Mouse (Mus musculus): ENCODE measurements around the gene Hivep2. TPM values are rescaled to one million over a fixed set of nuclear protein-coding genes. Genes with fewer than 3 reads are reported as not detected.

Gene Hivep2
- polyA plus RNA-seq, 1 experiment: 6.3 TPM

GRCm38 (mm10) chr10:14048322-14048915, 82.5 kb downstream of the Hivep2 start:
- 67% methylated on average over 5 of the region's 5 CpGs for WGBS
- TF ChIP-seq CTCF (IDR thresholded peaks at IDR 0.05; ENCODE audit: control insufficient read depth, insufficient read depth, low read length) (no peak), POLR2A (IDR thresholded peaks at IDR 0.05; ENCODE audit: borderline replicate concordance, control insufficient read depth, low read depth, low read length) (no peak)
- Histone ChIP-seq H3K27ac (ENCODE audit: control insufficient read depth, insufficient read depth, low read depth, low read length, poor library complexity) (no peak overlapping the region), H3K4me3 (replicated peaks; ENCODE audit: control insufficient read depth, low read depth, low read length) (no peak overlapping the region), H3K4me1 (ENCODE audit: control insufficient read depth, insufficient read depth, low read length) (peaks cover 6% of the 10 kb centered on the region)

GRCm38 (mm10) chr10:14048916-14049445, 83.1 kb downstream of the Hivep2 start:
- no peak overlapping the region for H3K4me3 ChIP-seq (replicated peaks; ENCODE audit: control insufficient read depth, low read depth, low read length)
- H3K27ac ChIP-seq (ENCODE audit: control insufficient read depth, insufficient read depth, low read depth, low read length, poor library complexity): no peak overlapping the region
- 78% methylated on average over 10 of the region's 10 CpGs for WGBS
- no peak for TF ChIP-seq CTCF (IDR thresholded peaks at IDR 0.05; ENCODE audit: control insufficient read depth, insufficient read depth, low read length)
- TF ChIP-seq POLR2A (IDR thresholded peaks at IDR 0.05; ENCODE audit: borderline replicate concordance, control insufficient read depth, low read depth, low read length): no peak
- H3K4me1 ChIP-seq (ENCODE audit: control insufficient read depth, insufficient read depth, low read length): peaks cover 4% of the 10 kb centered on the region

- WGBS: 83% methylated on average over 6 of the region's 6 CpGs
- H3K27ac ChIP-seq (ENCODE audit: control insufficient read depth, insufficient read depth, low read depth, low read length, poor library complexity): no peak overlapping the region
- TF ChIP-seq POLR2A (IDR thresholded peaks at IDR 0.05; ENCODE audit: borderline replicate concordance, control insufficient read depth, low read depth, low read length) (no peak), CTCF (IDR thresholded peaks at IDR 0.05; ENCODE audit: control insufficient read depth, insufficient read depth, low read length) (no peak)
- peaks cover 2% of the 10 kb centered on the region; the same call in 1 of the 2 replicates for H3K4me1 ChIP-seq (ENCODE audit: control insufficient read depth, insufficient read depth, low read length)
- no peak overlapping the region for H3K4me3 ChIP-seq (replicated peaks; ENCODE audit: control insufficient read depth, low read depth, low read length)
Measured at GRCm38 (mm10) chr10:14049686-14050085, 83.8 kb downstream of the Hivep2 start.

GRCm38 (mm10) chr10:14050586-14050985, 84.7 kb downstream of the Hivep2 start:
- 78% methylated on average over 8 of the region's 8 CpGs for WGBS
- H3K4me1 ChIP-seq (ENCODE audit: control insufficient read depth, insufficient read depth, low read length): peaks cover 2% of the 10 kb centered on the region

GRCm38 (mm10) chr10:14052109-14052689, 86.3 kb downstream of the Hivep2 start:
- H3K4me1 ChIP-seq (ENCODE audit: control insufficient read depth, insufficient read depth, low read length): peaks cover 2% of the 10 kb centered on the region
- H3K27ac ChIP-seq (ENCODE audit: control insufficient read depth, insufficient read depth, low read depth, low read length, poor library complexity): no peak overlapping the region
- 84% methylated on average over 8 of the region's 8 CpGs for WGBS
- no peak overlapping the region for H3K4me3 ChIP-seq (replicated peaks; ENCODE audit: control insufficient read depth, low read depth, low read length)
- TF ChIP-seq CTCF (IDR thresholded peaks at IDR 0.05; ENCODE audit: control insufficient read depth, insufficient read depth, low read length) (no peak), POLR2A (IDR thresholded peaks at IDR 0.05; ENCODE audit: borderline replicate concordance, control insufficient read depth, low read depth, low read length) (no peak)

More at GRCm38 (mm10) chr10:14050586-14050985, 84.7 kb downstream of the Hivep2 start:
- Histone ChIP-seq H3K27ac (ENCODE audit: control insufficient read depth, insufficient read depth, low read depth, low read length, poor library complexity) (no peak overlapping the region), H3K4me3 (replicated peaks; ENCODE audit: control insufficient read depth, low read depth, low read length) (no peak overlapping the region)
- TF ChIP-seq POLR2A (IDR thresholded peaks at IDR 0.05; ENCODE audit: borderline replicate concordance, control insufficient read depth, low read depth, low read length): no peak
- TF ChIP-seq CTCF (IDR thresholded peaks at IDR 0.05; ENCODE audit: control insufficient read depth, insufficient read depth, low read length): no peak

GRCm38 (mm10) chr10:14054860-14055259, 89.0 kb downstream of the Hivep2 start:
- WGBS: 83% methylated on average over 4 of the region's 4 CpGs
- Histone ChIP-seq H3K4me1 (ENCODE audit: control insufficient read depth, insufficient read depth, low read length) (peaks cover 2% of the 10 kb centered on the region), H3K4me3 (replicated peaks; ENCODE audit: control insufficient read depth, low read depth, low read length) (no peak overlapping the region), H3K27ac (ENCODE audit: control insufficient read depth, insufficient read depth, low read depth, low read length, poor library complexity) (no peak overlapping the region)
- TF ChIP-seq CTCF (IDR thresholded peaks at IDR 0.05; ENCODE audit: control insufficient read depth, insufficient read depth, low read length) (no peak), POLR2A (IDR thresholded peaks at IDR 0.05; ENCODE audit: borderline replicate concordance, control insufficient read depth, low read depth, low read length) (no peak)

GRCm38 (mm10) chr10:14055533-14055981, 89.7 kb downstream of the Hivep2 start:
- H3K27ac ChIP-seq (ENCODE audit: control insufficient read depth, insufficient read depth, low read depth, low read length, poor library complexity): no peak overlapping the region
- no peak overlapping the region for H3K4me3 ChIP-seq (replicated peaks; ENCODE audit: control insufficient read depth, low read depth, low read length)
- TF ChIP-seq POLR2A (IDR thresholded peaks at IDR 0.05; ENCODE audit: borderline replicate concordance, control insufficient read depth, low read depth, low read length) (no peak), CTCF (IDR thresholded peaks at IDR 0.05; ENCODE audit: control insufficient read depth, insufficient read depth, low read length) (no peak)
- WGBS: 61% methylated on average over 9 of the region's 9 CpGs
- H3K4me1 ChIP-seq (ENCODE audit: control insufficient read depth, insufficient read depth, low read length): peaks cover 2% of the 10 kb centered on the region

GRCm38 (mm10) chr10:14056057-14056456, 90.2 kb downstream of the Hivep2 start:
- no peak overlapping the region for H3K27ac ChIP-seq (ENCODE audit: control insufficient read depth, insufficient read depth, low read depth, low read length, poor library complexity)
- no peak overlapping the region for H3K4me3 ChIP-seq (replicated peaks; ENCODE audit: control insufficient read depth, low read depth, low read length)
- WGBS: 86% methylated on average over 4 of the region's 4 CpGs
- TF ChIP-seq CTCF (IDR thresholded peaks at IDR 0.05; ENCODE audit: control insufficient read depth, insufficient read depth, low read length) (no peak), POLR2A (IDR thresholded peaks at IDR 0.05; ENCODE audit: borderline replicate concordance, control insufficient read depth, low read depth, low read length) (no peak)
- H3K4me1 ChIP-seq (ENCODE audit: control insufficient read depth, insufficient read depth, low read length): peaks cover 2% of the 10 kb centered on the region
